Mouse (Mus musculus): ENCODE results near the gene Erlin1. TPM values are rescaled to one million over a fixed set of nuclear protein-coding genes. Genes with fewer than 3 reads are reported as not detected.

The Erlin1 gene
- total RNA-seq, 2 experiments from 2014 or later, result 15.8 to 32.5 TPM

DNA sequence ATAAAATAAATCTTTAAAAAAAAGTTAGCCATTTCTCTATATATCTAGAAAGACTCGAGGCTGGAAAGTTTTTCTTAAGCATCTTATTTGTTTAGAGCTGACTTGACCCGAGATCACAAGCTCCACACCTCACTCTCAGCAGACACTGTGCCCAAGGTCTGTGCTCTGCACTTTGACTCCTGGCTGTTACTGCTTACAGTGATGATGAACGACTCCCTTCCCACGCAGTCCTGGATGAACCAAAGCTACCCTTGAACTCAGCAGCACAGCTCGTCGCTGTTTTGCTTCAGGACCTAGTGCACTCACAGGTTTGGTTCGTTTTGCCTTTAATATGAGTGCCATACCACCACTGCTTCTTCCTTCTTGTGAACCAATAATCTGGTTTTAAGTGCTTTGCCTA is 5.8 kb downstream of the Erlin1 start:
- no peak for DNase-seq

GRCm38 (mm10) chr19:44060226-44060625 is 9.4 kb downstream of the Erlin1 start:
- DNase-seq, result no peak

GRCm38 (mm10) chr19:44055173-44055826 is 14.3 kb downstream of the Erlin1 start:
- DNase-seq, result no peak

GRCm38 (mm10) chr19:44050388-44050787 is 19.2 kb downstream of the Erlin1 start:
- no peak for DNase-seq

DNA sequence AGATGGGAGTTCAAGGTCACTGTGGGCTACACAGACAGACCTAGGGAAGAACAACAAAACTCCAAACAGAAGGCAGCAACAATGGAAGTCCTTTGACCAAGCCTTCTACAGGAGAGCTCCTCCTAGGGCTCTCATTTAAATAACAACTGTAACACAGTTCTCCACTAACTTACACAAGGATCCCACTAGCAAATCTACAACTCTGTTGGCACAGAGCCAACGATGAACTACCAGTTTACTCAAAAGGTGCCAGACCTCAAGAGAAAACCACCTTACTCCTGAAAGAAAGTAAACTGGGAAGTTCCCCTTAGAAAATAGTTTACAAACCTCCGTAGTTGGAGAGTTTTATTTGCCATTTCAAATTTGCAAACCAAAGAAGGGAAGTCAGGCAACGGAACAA is 20.3 kb downstream of the Erlin1 start:
- no peak for DNase-seq

GRCm38 (mm10) chr19:44045847-44046246 is 23.7 kb downstream of the Erlin1 start:
- no peak for DNase-seq

- peak in 1 of 2 experiments; percentile 27 for DNase-seq
Measured at GRCm38 (mm10) chr19:44042121-44042520, 27.5 kb downstream of the Erlin1 start.

GRCm38 (mm10) chr19:44033396-44033795 is 36.2 kb downstream of the Erlin1 start:
- no peak for DNase-seq

- DNase-seq, result no peak
Measured at GRCm38 (mm10) chr19:44032046-44032744, 37.4 kb downstream of the Erlin1 start.

GRCm38 (mm10) chr19:44030024-44030423 is 39.6 kb downstream of the Erlin1 start:
- DNase-seq, result no peak

DNA sequence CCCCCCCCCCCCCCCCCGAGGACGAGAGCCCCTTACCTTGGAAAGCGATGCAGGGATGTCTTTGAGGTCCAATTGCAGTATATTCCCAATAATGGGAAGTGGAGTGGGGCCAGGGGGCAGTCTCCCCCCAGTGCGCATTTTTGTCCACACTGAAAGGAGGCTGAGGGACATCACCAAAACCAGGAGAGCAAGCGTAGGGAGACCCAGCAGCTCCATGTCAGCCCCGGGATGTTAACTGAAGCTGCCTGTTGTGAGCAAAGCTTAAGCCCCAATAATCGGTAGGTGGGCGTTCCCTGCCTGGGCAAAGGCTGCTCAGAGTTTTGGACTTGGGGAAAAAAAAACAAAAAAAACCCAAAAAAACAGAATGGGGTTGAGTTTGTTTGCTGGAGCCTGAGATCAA is 40.6 kb downstream of the Erlin1 start, which contains the start of gene Cyp2c23:
Cyp2c23 (minus strand) TSS at position 237 of the 400 bp plus-strand sequence.
- no peak for DNase-seq

DNA sequence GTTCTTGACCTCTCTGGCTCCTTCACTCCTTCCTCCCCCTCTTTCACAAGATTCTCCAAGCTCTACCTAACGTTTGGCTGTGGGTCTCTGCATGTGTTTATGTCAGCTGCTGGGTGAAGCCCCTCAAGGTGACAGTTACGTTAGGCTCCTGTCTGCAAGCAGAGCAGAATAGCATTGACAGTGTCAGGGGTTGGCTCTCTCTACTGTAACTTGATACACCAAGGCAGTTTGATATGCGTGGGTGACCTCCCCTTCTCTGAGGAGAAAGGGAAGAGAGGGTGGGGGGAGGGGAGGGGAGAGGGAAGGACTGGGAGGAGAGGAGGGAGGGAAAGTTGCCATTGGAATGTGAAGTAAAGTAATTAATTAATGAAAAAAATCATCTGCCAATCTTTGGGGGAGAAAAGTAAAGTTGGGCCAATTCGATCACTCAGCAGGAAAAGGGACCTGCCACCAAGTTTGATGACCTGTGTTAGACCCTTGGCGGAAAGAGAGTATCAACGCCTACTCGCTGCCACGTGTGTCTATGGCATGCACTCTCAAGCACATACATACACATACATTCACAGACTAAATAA is 42.5 kb downstream of the Erlin1 start:
- DNase-seq, result no peak

DNA sequence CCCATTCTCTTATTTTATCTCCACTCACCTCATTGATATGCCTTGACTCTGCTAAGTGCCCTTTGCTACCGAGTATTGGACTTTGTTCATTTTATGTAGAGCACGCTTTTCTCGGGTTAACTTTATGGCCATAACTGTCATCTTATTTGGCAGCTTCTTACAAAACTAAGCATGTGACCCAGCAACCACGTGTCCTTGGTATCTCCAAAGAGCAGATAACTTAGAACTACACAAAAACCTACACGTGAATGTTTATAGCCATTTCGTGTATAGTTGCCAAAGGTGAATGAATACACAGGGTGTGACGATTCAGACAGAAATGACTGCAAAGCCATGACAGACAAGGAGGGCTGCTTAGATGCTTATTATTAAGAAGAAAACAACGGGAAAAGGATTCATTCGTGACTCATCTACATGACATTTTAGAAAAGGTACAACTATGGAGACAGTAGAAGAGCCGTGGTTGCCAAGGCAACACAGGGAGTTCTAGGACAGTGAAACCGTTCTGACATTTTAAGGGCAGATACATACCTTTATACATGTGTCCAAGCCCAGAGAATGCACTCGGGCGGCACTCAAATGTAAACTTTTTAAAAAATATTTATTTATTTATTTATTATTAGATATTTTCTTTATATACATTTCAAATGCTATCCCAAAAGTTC is 44.5 kb downstream of the Erlin1 start:
- DNase-seq, result peak; percentile 47 to 52

DNA sequence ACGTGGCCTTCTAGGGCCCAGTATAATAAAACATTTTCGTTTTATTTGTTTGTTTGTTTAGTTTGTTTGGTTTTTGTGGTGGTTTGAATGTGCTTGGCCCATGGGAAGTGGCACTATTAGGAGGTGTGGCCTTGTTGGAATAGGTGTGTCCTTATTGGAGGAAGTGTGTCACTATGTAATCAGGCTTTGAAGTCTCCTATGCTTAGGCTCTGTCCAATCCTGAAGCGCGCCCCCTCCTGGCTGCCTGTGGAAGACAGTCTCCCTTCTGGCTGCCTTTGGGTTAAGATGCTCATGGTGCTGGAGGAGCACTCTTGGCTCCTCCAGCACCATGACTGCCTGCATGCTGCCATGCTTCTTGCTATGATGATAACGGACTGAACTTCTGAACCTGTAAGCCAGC is 46.5 kb downstream of the Erlin1 start:
- no peak for DNase-seq

DNA sequence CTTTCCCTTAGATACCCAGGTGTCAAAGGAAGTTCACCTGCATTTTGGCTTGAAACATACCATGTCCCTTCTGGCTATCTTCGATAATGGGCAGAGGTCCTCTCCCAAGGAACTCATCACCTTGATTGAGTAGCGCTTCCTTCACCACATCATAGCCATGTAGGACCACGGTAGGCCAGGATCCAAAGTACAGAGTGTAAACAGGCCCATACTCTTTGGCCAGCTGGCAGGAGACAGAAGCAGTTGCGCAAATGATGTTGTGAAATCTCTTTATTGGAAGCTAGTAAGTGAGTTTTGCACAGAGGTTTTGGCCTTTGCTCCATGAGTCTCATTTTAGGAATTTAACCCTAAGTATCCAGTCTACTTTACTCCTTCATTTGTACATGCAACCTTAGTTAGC is 48.1 kb downstream of the Erlin1 start:
- DNase-seq, result peak; percentile 61 to 62

DNA sequence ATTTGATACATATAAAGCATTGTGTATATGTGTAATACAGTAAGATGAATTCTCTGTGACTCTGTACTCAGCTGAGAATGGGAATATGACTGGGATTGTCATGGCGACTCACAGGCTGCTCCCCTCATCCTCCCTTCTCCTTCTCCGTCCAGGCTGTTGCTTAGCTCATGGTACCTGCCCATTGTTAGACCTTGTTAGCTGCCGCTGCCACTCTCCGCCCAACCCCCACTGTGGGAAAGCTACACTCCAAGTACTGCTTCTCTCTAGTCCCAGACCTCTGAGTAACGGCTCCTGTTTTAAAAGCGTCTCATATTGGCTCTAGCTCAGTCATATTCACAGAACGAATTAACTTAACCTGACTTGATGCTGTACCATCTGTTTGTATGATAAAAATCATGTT is 49.8 kb downstream of the Erlin1 start:
- DNase-seq, result no peak

DNA sequence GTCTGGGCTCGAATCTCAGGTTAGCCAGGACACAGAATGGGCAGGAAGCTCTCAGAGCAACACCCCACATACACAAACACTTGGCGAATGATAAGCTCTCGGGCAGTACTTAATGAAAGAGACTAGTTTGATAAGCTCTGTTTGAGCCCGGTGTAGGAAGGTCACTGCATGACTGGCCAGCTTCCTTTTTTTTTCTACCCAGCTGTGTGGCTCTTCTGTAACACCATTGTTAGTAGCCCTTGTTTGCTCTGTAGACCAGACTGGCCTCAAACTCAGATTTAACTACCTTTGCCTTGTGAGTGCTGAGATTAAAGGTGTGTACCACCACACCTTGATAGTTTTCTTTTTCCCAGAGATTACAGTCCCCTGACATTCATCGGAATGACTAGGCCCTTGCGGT is 55.7 kb downstream of the Erlin1 start:
- DNase-seq, result no peak

DNA sequence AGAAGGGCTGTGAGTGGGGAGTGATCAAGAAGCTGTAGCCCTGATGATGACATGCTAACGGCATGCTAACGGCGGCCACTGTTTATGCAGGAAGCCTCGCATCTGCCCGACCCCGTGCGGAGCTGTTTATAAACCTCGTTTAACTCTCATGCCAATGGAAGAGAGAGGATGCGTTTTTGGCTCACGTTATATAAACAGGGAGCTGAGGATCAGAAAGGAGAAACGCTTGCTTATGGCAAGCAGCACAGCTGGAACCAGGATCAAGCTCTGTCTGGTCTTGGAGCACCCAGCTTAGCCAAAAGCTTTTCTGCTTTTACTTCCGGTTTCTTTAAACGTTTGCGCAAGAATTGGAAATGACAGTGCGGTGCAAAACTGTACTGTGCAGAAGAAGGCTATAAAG is 60.8 kb downstream of the Erlin1 start:
- DNase-seq, result no peak

- no peak for DNase-seq
Measured at GRCm38 (mm10) chr19:44007186-44007585, 62.4 kb downstream of the Erlin1 start.

- no peak for DNase-seq
Measured at GRCm38 (mm10) chr19:44005025-44005424, 64.6 kb downstream of the Erlin1 start.

- DNase-seq, result no peak
Measured at GRCm38 (mm10) chr19:44004261-44004660, 65.3 kb downstream of the Erlin1 start.

DNA sequence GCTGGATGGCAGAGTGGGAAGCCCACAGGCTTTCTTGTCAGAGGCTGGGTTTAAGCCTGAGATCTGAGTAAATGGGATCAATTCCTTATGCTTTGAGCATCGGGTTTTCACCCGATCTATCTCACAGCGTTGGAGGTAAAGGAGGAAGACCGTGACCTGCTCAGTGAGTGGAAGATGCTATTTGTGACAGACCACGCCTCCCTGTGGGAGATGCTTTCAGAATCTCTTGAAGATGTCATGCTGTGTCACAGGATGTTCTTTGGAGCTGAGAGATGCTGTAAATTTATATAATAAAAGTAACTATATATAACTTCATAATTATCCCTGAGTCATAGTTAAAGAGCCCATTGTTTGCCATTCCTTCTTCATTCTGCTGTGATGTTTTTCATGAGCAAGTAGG is 68.9 kb downstream of the Erlin1 start:
- DNase-seq, result no peak

DNA sequence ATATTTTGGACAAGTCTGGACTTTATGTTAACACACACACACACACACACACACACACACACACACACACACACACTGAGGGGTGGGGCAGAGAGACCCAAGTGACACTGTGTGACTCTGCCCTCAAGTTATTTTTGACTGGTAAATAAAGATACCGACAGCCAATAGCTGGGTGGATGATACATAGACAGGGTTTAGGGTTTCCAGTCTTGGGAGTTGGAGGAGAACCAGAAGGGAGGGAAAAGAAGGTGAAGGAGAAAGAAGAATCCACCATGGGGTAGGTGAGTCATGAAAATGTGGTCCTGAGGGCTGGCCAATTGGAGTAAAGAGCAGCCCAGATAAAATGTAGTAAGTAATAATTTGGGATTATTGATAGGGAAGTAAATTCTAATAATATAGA is 69.5 kb downstream of the Erlin1 start:
- DNase-seq, result no peak
